Mouse (Mus musculus) limb, embryonic 13.5 days (tissue): Measurements from ENCODE around the gene Tmed4. TPM values are rescaled to one million over a fixed set of nuclear protein-coding genes. Genes with fewer than 3 reads are reported as not detected.

ENCODE experiments used
- ATAC-seq: fragments of 200-750 bp; cut with Nextera tagmentation; 2 replicates; pipeline ENCODE4 v1.8.0; 2017; ENCODE audit warnings: low read depth, moderate number of reproducible peaks, moderate TSS enrichment; ENCODE audit not compliant: low FRiP score
- H3K27ac ChIP-seq: fragments of 300-500 bp; sonication (generic); 2 replicates; pipeline ENCODE4 v1.5.1; 2015; ENCODE audit warnings: inconsistent platforms, mild to moderate bottlenecking, moderate library complexity
- H3K27me3 ChIP-seq: fragments of 300-500 bp; sonication (generic); 2 replicates; pipeline ENCODE4 v1.6.1; 2015; ENCODE audit warnings: mild to moderate bottlenecking, inconsistent platforms
- H3K36me3 ChIP-seq: fragments of 300-500 bp; sonication (generic); 2 replicates; pipeline ENCODE4 v1.6.1; 2015; ENCODE audit warnings: inconsistent platforms, mild to moderate bottlenecking, moderate library complexity
- H3K4me1 ChIP-seq: fragments of 300-500 bp; sonication (generic); 2 replicates; pipeline ENCODE4 v1.6.1; 2015; ENCODE audit warnings: inconsistent platforms
- H3K4me2 ChIP-seq: fragments of 300-500 bp; sonication (generic); replicated peaks from 2 replicates; pipeline ENCODE4 v1.6.1; 2015; ENCODE audit warnings: inconsistent platforms, mild to moderate bottlenecking, moderate library complexity
- H3K4me3 ChIP-seq: fragments of 300-500 bp; sonication (generic); 2 replicates; pipeline ENCODE4 v1.5.1; 2015; ENCODE audit warnings: moderate library complexity, mild to moderate bottlenecking, inconsistent platforms
- H3K9ac ChIP-seq: fragments of 300-500 bp; sonication (generic); 2 replicates; pipeline ENCODE4 v1.6.1; 2015; ENCODE audit warnings: mild to moderate bottlenecking, inconsistent platforms
- H3K9me3 ChIP-seq: fragments of 300-500 bp; sonication (generic); 2 replicates; pipeline ENCODE4 v1.6.1; 2016; ENCODE audit warnings: inconsistent platforms
- WGBS: fragments of 180-500 bp; shearing (Covaris S2); methylation state at CpG from one replicate; pipeline ENCODE4 v1.1.7; 2015; 5-methylcytosine and 5-hydroxymethylcytosine counted together
- polyA plus RNA-seq: library from polyadenylated mRNA; unstranded; fragments of >200 nt; fragmentation: Nextera tagmentation; extraction: Ambion mirVana; gene quantifications from 2 replicates; pipeline ENCODE4 v1.2.1, GENCODE M21; 2015

Tmed4 gene
- 109 and 113 TPM in 2 replicates for polyA plus RNA-seq

DNA sequence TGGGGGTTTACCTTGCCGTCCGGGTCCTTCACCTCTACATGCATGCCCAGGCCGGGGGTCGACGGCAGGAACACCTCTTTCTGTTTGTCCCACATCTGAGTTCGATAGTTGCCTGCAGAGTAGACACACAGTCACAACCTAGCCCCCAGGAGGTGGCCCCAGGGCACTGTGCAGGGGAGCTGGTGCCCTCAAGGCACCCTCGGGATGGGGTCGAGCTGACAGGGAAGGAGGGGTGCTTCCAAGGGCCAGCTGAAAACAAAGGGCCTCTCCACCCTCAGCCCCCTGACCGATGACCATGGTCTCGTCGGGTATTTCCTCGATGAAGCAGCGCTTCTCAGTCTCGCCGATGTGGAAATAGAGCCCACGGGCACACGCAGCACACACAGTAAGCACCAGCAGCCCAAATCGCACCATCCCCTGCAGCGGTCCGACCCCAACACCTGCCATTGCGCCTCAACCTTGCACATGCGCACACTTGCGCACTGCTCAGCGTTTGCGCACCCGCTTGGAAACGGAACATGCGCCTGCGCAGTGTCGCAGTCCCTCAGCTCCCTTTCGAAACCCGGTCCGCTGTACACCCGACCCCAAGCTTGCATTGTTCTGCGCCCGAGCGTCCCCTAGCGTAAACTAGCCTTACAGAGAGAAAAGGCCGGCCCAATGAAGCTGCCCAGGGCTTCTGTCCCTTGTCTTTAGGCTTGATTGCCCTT, at the start of gene Tmed4:
TSS of gene Tmed4 (minus strand) at position 484 of the 707 bp plus-strand sequence.
- WGBS = under 1% methylated on average over 39 of the region's 39 CpGs
- Histone ChIP-seq H3K36me3 (peaks cover 32% of the 10 kb centered on the region), H3K4me1 (peaks cover 19% of the 10 kb centered on the region), H3K9me3 (no peaks in the 10 kb centered on the region), H3K4me2 (peak within 1 kb of the TSS; percentile 92), H3K27me3 (no peaks in the 10 kb centered on the region), H3K4me3 (peak within 1 kb of the TSS; percentile 98), H3K9ac (peak within 1 kb of the TSS; percentile 91), H3K27ac (no peak within 1 kb of the TSS; the same call in 1 of the 2 replicates)
- peak; percentile 98 for ATAC-seq

DNA sequence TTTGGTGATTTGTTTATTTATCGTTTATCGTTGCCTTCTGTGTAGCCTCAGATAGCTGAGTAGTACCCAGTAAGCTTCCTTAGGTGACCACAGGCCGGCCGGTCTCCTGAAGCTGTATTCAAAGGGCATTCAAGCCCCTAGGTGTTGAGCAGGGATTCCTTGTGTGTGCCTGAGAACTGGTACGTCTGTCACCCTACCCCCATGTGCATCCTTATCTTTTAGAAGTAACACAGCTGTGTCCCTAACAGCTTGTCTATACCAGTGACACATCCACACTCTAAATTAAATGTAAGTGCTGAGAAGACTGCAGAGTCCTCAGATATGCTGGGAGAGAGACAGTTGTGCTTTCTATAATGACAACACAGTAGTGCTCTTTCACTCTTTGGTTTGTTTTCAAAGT, 48.7 kb upstream of the Tmed4 start:
- Histone ChIP-seq H3K27ac (no peak overlapping the region), H3K27me3 (no peaks in the 10 kb centered on the region), H3K4me3 (no peak overlapping the region), H3K9me3 (no peaks in the 10 kb centered on the region), H3K4me2 (no peak overlapping the region), H3K4me1 (no peaks in the 10 kb centered on the region), H3K9ac (no peak overlapping the region), H3K36me3 (peaks cover 48% of the 10 kb centered on the region)
- 82% methylated on average over 5 of the region's 5 CpGs for WGBS
- no peak for ATAC-seq

DNA sequence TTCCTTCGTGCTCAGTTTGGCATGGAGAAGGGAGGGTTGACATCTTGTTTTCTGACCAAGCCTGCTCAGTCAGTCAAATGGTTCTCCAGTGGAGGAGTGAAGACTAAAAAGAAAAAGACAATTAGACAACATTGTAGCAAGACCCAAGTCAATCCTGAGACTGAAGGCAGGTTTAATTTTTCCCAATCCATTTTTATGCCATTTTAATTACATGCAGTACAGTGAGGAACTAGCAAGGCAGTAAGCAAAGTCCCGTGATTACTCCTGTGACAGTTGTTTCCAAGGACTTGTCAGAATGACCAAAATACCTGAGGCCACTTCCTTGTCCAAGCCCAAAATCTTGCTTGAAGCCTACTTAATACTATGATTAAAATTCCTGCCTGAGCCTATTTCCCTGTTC, 47.4 kb upstream of the Tmed4 start:
- WGBS = 89% methylated on average over 2 of the region's 2 CpGs
- no peaks in the 10 kb centered on the region for H3K9me3 ChIP-seq
- H3K27ac ChIP-seq = no peak overlapping the region
- H3K36me3 ChIP-seq = peaks cover 59% of the 10 kb centered on the region
- H3K27me3 ChIP-seq = no peaks in the 10 kb centered on the region
- H3K4me1 ChIP-seq = no peaks in the 10 kb centered on the region
- ATAC-seq = no peak
- H3K4me3 ChIP-seq = no peak overlapping the region
- H3K9ac ChIP-seq = no peak overlapping the region
- no peak overlapping the region for H3K4me2 ChIP-seq

DNA sequence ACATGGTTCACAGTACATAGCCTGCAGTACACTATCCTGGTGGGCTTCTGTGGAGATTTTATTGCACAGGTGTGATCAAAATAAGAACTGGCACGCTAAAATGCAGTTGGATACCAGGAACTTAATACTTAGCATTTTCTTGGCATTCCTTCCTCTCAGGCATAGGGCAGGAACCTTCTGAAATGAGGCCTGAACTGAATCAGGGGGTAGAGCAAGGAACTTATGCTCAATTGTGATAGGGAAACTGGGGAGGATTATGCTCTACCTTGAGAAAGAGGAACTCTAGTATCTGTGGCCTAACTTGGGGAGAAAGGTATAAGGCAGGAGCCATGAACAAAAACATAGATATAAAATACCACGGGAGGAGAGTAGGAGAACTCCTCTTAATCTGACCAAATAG, 44.7 kb upstream of the Tmed4 start:
- WGBS = 79% methylated on average over 2 of the region's 2 CpGs
- Histone ChIP-seq H3K36me3 (peaks cover 75% of the 10 kb centered on the region), H3K27ac (no peak overlapping the region), H3K9ac (no peak overlapping the region), H3K4me2 (no peak overlapping the region), H3K9me3 (no peaks in the 10 kb centered on the region), H3K4me3 (no peak overlapping the region), H3K4me1 (no peaks in the 10 kb centered on the region), H3K27me3 (no peaks in the 10 kb centered on the region)
- no peak for ATAC-seq

DNA sequence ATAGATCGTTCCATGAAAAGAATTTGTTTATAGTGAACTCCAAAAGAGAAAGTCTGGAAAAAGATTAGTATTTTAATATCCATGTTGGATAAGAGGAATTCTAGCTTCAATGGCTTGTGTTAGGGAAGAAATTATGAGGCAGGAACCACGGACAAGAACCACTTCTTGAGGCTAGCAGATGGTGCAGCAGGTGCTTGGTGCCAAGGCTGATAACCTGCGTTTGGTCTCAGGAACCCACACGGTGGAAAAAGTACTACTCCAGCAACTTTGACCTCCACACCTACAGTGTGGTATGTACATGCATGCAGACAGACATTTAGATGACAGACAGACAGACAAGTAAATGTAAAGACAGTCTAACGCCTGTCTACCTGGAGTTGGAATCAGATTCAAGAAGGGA, 43.9 kb upstream of the Tmed4 start:
- H3K36me3 ChIP-seq = peaks cover 75% of the 10 kb centered on the region
- 89% methylated on average over 5 of the region's 5 CpGs for WGBS

DNA sequence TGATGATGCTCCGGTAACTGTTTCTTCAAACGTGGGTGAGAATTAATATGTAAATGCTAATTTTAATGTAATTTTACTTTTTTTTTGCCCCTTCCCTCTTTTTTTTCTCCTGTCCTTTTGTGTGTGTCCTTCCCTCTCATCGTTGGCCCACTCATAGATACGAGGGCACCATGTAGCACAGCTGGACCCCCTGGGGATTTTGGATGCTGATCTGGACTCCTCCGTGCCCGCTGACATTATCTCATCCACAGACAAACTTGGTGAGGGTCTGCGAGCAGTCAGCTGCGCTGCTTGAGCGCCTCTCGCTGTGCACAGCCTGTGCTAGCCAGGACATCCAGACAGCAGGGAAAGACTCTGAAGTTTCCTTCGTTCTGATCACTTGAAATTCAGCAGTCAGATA, 42.2 kb upstream of the Tmed4 start:
- Histone ChIP-seq H3K9me3 (no peaks in the 10 kb centered on the region), H3K4me2 (no peak overlapping the region), H3K27me3 (no peaks in the 10 kb centered on the region), H3K9ac (no peak overlapping the region), H3K27ac (no peak overlapping the region), H3K4me1 (no peaks in the 10 kb centered on the region), H3K4me3 (no peak overlapping the region), H3K36me3 (peaks cover 72% of the 10 kb centered on the region)
- 91% methylated on average over 11 of the region's 11 CpGs for WGBS
- no peak for ATAC-seq

More for the DNA sequence above, 43.9 kb upstream of the Tmed4 start:
- Histone ChIP-seq H3K4me1 (no peaks in the 10 kb centered on the region), H3K4me3 (no peak overlapping the region), H3K4me2 (no peak overlapping the region), H3K9ac (no peak overlapping the region), H3K27ac (no peak overlapping the region), H3K9me3 (no peaks in the 10 kb centered on the region), H3K27me3 (no peaks in the 10 kb centered on the region)
- no peak for ATAC-seq

DNA sequence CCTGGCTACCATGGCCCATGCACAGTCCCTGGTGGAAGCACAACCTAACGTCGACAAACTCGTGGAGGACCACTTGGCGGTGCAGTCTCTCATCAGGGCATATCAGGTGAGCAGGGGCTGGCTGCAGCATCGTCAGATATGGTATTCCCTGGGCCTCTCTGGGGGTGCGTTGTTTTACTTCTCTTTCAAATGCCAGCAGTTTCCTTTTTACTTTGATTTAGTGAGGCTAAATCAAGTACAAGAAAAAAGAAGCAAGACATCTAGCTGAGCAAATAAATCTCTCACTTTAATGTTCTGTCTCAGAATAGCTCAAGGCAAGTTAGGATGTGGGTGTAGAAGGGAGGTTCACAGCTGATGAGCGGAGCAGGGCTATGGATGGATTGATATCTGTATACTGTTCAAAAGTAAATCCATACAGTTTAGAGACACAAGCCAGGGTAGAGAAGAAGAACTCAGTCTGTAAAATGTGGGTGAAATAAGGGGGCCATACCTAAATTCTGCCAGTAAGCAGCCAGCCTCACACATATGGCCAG, 39.3 kb upstream of the Tmed4 start:
- Histone ChIP-seq H3K36me3 (peaks cover 71% of the 10 kb centered on the region), H3K27me3 (no peaks in the 10 kb centered on the region), H3K4me3 (no peak overlapping the region), H3K4me2 (no peak overlapping the region), H3K9me3 (no peaks in the 10 kb centered on the region), H3K4me1 (no peaks in the 10 kb centered on the region), H3K27ac (no peak overlapping the region), H3K9ac (no peak overlapping the region)
- WGBS = 80% methylated on average over 7 of the region's 7 CpGs
- ATAC-seq = no peak

DNA sequence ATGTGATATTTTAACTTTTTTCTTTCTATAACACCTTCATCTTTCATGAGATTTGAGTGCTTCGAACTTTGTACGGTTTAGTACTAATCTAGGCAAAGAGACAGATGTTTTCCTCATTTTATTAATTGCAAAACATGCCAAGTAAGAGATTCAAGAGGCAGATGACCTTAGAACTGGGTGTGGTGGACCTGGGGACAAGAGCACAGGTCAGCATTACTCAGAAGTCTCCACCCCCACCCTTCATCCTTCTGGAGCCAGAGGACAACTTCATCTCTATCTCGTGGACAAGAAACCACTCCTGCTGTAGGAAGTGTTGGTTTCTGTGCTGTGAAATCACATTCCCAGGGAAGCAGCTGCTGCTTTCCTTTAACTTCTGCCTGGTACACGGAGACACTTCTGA, 33.5 kb upstream of the Tmed4 start:
- H3K27ac ChIP-seq = no peak overlapping the region
- H3K4me1 ChIP-seq = no peaks in the 10 kb centered on the region
- H3K9me3 ChIP-seq = no peaks in the 10 kb centered on the region
- H3K27me3 ChIP-seq = no peaks in the 10 kb centered on the region
- 96% methylated on average over 4 of the region's 4 CpGs for WGBS
- no peak for ATAC-seq
- no peak overlapping the region for H3K4me2 ChIP-seq
- H3K9ac ChIP-seq = no peak overlapping the region
- H3K36me3 ChIP-seq = peaks cover 67% of the 10 kb centered on the region
- H3K4me3 ChIP-seq = no peak overlapping the region

DNA sequence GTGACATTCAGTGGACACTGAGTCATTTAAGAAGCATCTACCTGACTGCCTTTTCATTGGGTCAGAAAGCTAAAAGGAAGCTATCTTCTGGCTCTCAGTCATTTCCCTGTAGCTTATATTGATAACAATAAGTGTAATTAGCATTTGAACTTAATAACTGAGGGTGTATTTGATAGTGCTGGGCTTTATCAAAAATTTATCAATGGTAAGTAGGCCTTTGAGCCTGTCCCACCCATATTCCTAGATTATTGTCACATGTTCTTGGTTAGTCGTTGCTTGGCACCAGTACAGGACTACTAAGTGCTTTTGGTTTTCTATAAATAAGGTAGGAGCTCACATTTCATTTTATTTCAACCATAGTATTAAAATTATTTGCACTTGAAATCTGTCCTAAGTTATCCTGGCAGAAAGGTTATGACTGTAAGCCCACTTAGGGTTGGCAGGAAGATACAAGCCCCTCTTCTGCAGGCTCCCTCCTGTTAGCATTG, 31.3 kb upstream of the Tmed4 start:
- H3K4me3 ChIP-seq = no peak overlapping the region
- no peak for ATAC-seq
- no peak overlapping the region for H3K27ac ChIP-seq
- H3K9me3 ChIP-seq = no peaks in the 10 kb centered on the region
- no peak overlapping the region for H3K9ac ChIP-seq
- H3K27me3 ChIP-seq = no peaks in the 10 kb centered on the region
- no peaks in the 10 kb centered on the region for H3K4me1 ChIP-seq
- 73% methylated on average over 1 of the region's 1 CpGs for WGBS
- H3K36me3 ChIP-seq = peaks cover 79% of the 10 kb centered on the region
- H3K4me2 ChIP-seq = no peak overlapping the region

DNA sequence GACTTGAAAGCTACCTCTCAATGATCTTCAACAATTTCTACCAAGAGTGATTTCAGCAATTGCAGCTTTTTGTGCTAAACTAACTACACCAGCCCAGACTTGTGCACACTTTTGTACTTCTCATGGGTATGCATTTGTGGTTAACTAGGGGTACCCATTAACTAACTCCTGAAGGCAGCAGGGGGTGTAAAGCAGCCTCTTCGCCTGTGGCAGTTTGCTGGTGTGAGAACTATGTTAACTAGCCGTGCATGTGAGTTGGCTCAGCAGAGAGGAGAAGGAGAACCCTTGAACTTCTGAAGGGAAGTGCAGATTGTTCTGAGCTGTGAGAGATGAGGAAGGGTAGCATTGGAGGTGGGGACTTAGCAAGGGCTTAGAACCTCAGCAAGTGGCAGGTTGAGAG, 28.1 kb upstream of the Tmed4 start:
- Histone ChIP-seq H3K9ac (no peak overlapping the region), H3K9me3 (no peaks in the 10 kb centered on the region), H3K4me1 (no peaks in the 10 kb centered on the region), H3K4me2 (no peak overlapping the region), H3K27me3 (no peaks in the 10 kb centered on the region), H3K36me3 (peaks cover 86% of the 10 kb centered on the region), H3K27ac (no peak overlapping the region), H3K4me3 (no peak overlapping the region)
- ATAC-seq = no peak
- 87% methylated on average over 2 of the region's 2 CpGs for WGBS

DNA sequence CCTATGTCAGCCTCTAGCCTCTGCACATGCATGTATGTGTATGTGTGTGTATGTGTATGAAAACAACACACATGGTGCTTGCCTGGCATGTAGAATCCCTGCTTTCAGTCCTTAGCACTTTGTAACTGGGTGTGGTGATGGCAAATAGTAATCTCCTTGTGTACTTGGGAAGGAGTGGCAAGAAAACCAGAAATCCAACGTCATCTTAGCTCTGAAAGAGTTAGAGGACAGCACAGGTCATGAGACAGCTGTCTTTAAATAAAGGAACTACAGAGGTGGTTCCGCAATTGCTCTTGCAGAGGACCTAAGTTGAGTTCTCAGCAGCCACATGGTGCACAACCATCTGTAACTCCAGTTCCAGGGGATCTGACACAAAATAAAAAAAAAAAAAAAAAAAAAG, 24.8 kb upstream of the Tmed4 start:
- H3K36me3 ChIP-seq = peaks cover 70% of the 10 kb centered on the region
- 87% methylated on average over 2 of the region's 2 CpGs for WGBS
- H3K27me3 ChIP-seq = no peaks in the 10 kb centered on the region
- H3K4me1 ChIP-seq = no peaks in the 10 kb centered on the region
- H3K9me3 ChIP-seq = no peaks in the 10 kb centered on the region
- no peak overlapping the region for H3K9ac ChIP-seq
- H3K27ac ChIP-seq = no peak overlapping the region
- no peak overlapping the region for H3K4me2 ChIP-seq
- ATAC-seq = no peak
- H3K4me3 ChIP-seq = no peak overlapping the region

DNA sequence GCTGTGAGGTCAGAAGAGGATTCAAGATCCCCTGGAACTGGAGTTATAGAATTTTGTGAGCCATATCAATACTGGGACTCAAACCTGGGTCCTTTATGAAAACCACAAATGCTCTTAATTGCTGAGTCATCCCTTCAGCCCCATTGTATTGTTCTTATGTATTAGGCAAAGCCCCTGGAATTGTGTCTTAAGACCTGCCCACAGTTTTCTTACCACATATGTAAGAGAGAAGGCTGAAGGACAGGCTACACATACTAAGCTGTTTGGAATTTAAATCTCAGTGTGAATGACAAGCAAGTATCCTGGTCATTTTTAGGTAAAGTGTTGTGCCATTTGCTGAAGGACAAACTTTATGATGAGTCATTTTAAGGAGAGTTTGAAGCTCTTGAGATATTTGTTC, 21.4 kb upstream of the Tmed4 start:
- ATAC-seq = no peak
- peaks cover 42% of the 10 kb centered on the region for H3K36me3 ChIP-seq
- H3K9me3 ChIP-seq = no peaks in the 10 kb centered on the region
- H3K4me1 ChIP-seq = peaks cover 9% of the 10 kb centered on the region
- no peaks in the 10 kb centered on the region for H3K27me3 ChIP-seq
- no peak overlapping the region for H3K4me3 ChIP-seq
- no peak overlapping the region for H3K9ac ChIP-seq
- no peak overlapping the region for H3K4me2 ChIP-seq
- H3K27ac ChIP-seq = no peak overlapping the region

DNA sequence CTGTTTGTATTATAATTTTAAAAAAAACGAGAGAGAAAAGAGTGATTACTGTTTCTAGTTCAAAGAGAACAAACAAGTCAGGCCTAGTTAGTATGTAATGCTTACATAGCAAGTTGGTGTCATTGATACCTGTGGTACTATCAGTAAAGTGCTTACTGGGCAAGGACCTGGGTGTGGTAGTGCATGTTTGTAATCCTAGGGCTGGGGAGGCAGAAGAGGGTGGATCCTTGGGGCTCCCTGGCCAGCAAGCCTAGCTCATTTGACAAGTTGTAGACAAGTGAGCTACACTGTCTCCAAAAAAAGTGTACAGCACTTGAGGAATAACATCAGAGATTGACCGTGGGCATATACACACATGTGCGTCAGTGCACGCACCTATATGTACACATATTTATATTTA, 20.0 kb upstream of the Tmed4 start:
- WGBS = 94% methylated on average over 4 of the region's 4 CpGs
- Histone ChIP-seq H3K4me1 (peaks cover 12% of the 10 kb centered on the region), H3K27ac (no peak overlapping the region), H3K27me3 (no peaks in the 10 kb centered on the region), H3K9me3 (no peaks in the 10 kb centered on the region), H3K36me3 (peaks cover 28% of the 10 kb centered on the region), H3K4me3 (no peak overlapping the region), H3K9ac (no peak overlapping the region), H3K4me2 (no peak overlapping the region)
- ATAC-seq = no peak
